Mouse (Mus musculus) cerebellum, postnatal 14 days (tissue): ENCODE data around the gene Clcf1.

ENCODE experiments used
- DNase-seq, 2 experiments: peaks; one replicate each; pipeline ENCODE4 v3.0.0; 2021; ENCODE audit warnings: mixed read lengths in 2 of 2

The Clcf1 gene

DNA sequence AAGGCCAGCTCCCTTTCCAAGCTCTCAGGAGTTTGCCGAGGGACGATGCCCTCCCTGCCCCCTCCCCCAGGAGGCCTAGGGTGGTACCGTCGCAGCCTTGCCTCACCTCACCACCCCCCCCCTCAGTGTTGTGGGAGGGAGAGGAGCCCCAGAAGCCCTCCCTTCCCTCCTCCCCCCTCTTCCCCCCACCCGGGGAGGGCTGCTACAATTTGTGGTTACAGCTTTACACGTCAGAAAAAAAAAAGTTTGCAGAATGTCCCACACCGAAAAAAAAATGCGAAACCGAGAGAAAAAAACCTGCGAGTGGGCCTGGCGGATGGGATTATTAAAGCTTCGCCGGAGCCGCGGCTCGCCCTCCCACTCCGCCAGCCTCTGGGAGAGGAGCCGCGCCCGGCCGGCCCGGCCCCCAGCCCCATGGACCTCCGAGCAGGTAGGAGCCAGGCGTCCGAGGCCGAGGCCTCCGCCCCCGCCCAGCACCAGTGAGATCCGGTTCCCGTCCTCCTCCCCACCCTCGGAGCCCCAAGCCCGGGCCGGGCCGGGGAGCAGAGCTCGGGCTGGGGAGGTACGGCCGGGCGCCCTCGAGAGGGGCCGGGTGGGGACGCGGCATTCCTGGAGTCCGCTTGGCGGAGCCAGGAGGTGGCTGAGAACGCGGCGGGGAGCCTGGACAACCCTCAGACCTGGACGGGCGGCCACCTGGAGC, at the start of gene Clcf1, which contains the start of gene AC109138.7:
Gene Clcf1 (plus strand): TSS at position 168 of the 700 bp plus-strand sequence.
Gene AC109138.7 (plus strand): TSS at position 287 of the 700 bp plus-strand sequence.
- DNase-seq, result no peak

DNA sequence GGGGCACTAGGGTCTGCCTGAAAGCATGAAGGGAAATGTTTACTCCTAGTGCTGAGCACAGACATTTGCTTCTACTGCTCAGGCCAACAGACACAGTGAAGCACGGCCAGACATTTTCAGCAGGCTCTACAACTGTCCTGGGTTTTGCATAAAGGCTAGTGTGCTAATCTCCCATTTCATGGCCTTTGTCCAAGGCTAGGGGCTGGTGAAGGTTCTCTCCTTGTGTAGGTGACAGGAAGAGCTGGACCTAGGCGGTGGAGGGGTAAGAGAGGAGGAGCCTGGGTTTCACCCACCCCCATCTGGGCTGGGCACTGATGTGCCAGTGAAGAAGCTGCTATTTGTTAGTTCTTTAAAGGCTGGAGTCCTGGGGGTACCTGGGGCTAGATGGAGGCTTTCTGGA, 49.3 kb upstream of the Clcf1 start:
- no peak for DNase-seq

GRCm38 (mm10) chr19:4166678-4167476, 47.2 kb upstream of the Clcf1 start:
- no peak for DNase-seq

DNA sequence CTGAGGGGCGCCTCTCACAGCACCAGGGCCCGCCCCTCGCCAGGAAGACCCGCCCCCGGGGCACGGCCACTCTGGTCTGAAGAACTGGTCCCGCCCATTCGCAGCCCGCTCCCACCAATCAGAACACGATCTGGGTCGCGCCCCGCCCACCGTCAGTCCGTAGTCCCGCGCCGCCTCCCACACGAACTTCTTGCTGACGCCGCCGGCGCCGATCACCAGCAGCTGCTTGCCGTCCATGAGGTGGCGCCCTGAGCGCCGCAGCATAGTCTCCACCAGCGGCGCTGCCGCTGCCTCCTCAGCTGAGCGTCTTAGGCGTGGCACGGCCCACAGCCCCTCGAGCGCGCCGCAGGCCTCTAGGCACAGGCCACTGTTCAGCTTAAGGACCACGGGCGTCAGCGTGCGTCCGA, 44.7 kb upstream of the Clcf1 start:
- DNase-seq, result peak; percentile 100

DNA sequence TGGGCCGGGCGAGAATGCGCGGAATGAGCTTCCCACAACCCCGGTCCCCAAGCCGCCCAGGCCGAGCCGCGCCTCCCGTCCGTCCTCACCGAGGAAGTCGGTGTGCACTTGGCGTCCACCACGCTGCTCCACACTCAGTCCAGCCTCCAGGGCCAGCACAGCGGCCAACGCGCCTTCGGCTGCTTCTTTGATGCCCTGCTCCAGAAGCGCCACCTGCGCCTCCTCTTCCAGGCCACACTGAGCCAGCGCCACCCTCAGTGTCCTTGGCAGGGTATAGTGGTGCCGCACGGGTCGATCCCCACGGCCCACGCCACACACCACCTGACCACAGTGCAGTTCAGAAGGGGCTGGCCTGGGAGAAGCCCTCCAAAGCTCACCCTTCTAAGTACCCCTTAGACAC, 44.2 kb upstream of the Clcf1 start:
- peak; percentile 71 to 74 for DNase-seq

DNA sequence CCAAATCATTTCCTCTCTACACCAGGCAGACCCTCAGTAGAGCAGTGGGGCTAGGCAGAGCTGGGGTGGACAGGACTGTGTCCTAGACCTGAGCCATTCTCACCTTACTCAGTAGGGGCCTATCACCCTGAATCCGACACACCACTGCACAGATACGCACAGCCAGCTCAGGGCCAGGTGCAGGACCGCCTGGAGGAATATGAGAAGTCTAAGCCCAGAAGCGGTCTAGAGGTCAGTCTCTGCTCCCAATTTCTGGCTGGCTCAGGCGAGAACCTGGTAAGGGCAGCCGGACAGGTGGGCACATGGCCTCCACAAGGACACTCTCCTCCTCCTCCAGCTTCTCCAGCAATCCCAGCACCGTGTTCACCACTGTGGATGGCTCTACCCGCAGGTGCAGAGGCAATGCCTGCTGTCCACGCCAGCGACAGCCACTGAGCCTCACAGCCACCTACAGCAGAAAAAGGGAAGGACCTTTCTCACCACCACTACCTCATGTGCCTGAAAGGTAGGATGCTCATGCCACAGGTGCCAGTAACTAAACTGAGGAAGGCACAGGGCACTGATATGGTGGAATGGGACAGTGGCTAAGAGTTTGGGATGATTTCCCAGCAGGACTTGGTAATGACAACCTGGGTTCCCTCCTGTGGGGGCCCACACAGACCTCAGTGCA, 43.2 kb upstream of the Clcf1 start:
- no peak for DNase-seq

DNA sequence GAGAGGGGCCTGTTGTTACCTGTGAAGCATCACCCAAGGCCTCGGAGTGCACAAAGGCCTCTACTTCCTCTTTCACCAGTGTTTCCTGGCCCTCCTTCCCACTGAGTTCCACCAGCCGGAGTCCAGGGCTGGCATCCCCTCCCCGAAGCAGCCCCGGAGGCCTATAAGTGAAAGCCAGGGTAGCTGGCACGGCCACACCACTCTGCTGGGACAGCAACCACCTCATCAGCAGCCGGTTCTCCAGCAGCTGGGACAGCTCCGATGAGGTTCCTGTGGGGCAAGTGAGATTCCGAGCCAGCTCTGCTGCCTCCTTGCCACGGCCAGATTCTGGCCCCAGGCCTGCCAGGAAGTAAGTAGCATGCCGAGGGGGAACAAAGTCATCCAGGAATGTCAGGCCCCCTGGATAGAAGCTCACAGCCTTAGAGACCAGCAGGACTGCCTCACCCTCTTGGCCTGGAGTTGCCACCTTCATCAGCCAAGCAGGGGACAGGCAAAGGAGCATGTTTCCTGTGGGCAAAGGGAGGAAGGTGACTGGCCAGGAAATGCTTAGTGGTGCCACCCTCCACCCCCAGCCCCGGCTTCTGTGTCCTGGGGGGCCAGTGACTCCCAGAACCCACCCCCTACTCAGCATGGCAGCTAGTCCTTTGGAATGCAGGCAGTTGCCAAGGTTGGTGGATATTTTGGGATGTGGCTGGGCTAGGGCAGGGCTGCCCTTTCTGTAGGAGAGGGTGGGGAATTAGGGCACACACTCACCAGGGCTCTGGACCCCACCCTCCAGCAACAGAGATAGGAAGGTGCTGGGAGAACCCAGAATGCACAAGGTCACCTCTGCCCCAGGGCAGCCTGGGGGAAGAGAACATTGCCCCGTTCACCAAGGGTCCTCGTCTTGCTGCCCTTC, 42.4 kb upstream of the Clcf1 start:
- DNase-seq, result peak; percentile 27 to 28

DNA sequence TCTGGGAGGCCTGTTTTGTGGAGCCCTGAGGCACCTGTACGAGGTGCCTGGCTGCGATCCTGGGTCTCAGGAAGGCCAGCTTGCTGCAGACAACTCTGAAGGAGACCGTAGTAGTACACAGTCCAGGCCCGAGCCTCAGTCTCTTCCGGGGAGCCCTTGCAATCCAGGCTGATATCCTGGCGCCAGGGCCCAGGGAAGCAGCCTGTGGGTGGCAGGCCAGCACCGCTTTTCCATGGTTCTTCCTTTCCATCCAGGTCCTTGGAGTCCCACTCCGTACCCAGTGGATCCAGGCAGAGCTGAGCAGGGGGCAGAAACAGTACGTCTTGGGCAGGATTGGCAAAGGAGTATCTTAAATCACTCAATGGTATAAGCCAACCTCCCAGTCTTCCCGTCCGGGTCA, 41.1 kb upstream of the Clcf1 start:
- no peak for DNase-seq

DNA sequence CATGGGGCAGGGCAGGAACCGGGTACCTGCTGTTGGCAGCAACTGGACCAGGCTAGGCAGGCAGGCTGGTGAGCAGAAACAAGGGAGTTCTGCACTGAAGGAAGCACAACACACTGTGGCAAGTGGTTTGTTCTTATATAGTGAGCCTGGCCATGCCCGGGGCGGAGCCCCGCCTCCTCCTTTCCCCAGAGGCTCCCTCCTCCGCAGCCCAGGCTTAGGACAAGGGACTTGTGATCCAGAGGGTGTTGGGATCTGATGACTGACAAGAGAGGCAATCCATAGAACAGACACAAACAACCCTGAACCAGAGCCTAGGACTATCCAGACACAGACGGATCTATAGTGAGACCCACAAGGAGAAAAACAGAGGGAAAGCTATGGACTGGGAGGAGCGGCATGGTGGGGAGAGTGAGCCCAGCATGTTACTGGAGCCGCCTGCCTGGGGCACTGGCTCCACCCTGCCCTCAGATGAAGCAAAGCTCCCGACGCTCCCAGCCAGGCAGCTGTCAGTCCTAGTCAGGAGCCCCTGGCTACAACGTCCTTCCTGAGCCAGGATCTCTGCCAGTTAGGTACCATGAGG, 38.6 kb upstream of the Clcf1 start, which contains the start of gene Carns1:
Gene Carns1 (minus strand): TSS at position 112 of the 580 bp plus-strand sequence.
- no peak for DNase-seq

DNA sequence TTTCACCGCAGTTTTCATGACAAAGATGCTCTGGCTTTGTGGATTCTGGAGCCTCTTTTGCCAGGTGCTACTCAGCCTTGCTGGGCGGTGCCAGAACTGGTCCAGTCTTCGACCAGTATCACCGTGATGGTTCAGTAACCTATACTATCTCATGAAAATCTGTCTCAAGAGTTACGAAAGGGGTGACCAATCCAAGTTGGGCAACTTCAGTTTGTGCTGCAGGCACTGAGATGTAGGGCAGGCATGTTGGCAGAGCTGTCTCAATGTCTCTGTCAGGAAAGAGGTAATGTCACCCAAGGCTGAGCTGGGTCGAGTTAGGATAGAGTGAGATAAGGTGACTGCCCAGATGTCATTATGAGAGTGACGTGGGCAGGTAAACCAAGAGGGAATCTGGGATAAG, 33.6 kb upstream of the Clcf1 start:
- DNase-seq, result no peak

- DNase-seq, result peak in 1 of 2 experiments; percentile 36
Measured at GRCm38 (mm10) chr19:4181892-4182291, 32.1 kb upstream of the Clcf1 start.

DNA sequence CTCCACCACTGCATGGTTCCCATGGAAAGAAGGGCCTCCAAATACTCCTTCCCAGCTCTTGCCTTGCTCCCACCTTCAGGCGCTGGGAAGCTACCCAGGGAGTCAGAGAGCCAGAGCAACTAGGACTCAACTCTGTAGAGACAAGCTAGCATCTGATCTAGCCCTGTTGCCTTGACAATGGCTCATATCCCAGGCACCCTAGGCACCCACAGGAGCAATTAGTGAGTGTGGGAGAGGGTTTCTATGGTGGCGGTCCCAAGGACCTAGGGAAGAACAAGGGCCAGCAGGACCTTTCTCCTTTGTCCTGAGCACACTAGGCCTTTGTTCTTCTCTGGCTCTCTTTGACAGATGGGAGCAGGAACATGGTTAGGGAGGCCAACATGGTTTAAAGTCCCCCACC, 30.3 kb upstream of the Clcf1 start:
- DNase-seq, result no peak

GRCm38 (mm10) chr19:4184976-4185975, 28.8 kb upstream of the Clcf1 start:
- no peak for DNase-seq

GRCm38 (mm10) chr19:4187303-4187702, 26.7 kb upstream of the Clcf1 start:
- DNase-seq, result no peak

DNA sequence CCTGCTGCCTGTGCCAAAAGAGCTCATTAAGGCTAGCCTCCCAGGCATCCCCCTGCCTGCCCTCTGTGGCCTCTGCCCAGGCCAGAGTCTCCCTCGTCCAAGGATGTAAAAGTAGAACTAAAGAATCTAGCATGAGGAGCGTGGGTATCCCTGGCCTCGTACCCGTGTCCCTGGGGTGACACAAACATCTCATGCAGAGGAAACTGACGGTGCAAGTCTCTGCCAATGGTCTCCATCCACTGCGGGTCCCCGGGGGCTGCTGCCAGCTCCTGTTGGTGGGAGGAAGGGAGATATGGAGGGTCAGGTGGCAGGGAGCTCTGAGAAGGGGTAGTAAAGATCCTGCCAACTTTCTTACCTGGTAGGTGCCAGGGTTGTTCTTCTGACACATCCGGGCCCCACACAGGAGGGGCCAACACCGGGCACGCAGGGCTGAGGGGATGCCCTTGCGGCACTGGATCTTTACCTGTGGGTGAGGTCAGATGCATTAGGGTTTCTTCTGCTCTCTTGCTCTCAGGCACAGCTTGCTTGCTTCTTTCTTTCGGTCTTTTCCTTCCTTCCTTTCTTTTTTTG, 24.9 kb upstream of the Clcf1 start:
- DNase-seq, result no peak

DNA sequence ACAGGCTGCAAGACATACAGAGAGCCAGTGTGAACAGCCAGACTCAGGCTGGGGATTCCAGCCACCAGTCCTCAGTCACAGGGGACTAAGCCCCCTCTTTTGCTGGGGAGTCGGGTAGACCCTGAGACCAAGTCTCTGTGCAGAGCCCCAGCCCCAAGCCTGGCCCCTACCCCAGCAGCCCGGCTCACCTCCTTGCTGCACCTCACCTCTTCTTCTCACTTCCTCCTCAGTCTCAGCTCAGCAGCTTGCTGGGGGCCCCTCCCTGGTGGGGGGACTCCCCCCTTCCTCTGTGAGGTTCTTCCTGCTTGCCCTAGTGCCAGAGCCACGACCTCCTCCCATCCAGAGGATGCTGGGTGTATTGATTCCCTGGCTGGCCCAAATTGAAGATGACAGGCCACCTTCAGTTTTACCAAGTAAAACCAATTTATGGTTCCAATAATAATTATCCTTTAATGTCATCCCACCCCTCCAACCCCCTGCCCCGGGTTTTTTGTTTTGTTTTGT, 23.2 kb upstream of the Clcf1 start, which contains the start of gene Tbc1d10c:
Gene Tbc1d10c (minus strand): TSS at position 454 of the 504 bp plus-strand sequence.
- DNase-seq, result no peak

DNA sequence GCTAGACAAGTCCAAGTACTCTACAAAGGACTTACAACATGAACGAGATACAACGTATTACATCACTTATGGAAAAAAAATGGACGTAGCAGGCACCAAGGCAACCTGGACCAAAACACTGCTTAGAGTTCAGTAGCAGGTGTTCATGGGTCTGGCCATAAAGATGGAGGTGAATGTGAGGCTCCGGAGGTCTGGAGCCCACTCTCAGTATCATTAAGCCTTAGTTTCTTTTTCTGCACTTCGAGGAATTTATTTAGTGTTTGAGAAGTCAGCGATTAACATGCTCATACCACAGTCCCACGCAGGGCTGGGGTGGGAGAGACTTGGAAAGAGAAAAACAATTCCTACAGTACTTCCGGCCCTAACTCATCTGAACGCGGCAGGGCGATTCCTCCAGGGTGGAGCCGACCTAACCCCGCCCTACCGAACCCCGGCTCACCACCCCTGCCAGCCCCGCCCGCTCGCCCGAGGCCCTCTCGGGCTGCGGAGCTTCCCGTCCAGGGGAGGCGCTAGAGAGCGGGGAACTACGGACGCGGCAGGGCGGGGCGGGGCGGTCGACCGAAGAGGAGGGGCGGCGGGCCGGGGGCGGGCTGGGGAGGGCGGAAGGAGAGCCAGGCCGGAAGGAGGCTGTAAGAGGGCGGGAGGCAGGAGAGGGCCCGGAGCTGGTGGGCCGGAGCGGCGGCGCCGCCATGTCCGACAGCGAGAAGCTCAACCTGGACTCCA, 22.3 kb upstream of the Clcf1 start, which contains the start of gene Ppp1ca:
Gene Ppp1ca (plus strand): TSS at position 538 of the 723 bp plus-strand sequence.
- peak; percentile 98 to 99 for DNase-seq

- DNase-seq, result no peak
Measured at GRCm38 (mm10) chr19:4192251-4192985, 21.6 kb upstream of the Clcf1 start.
